Mouse (Mus musculus) cerebellum, postnatal 10 days (tissue): ENCODE data around the gene BC005537.
"Not testable (repeated sequence)": the region's sequence is repeated elsewhere in the genome, so short reads cannot be mapped to it uniquely, and the experiment has no call there.

Source experiments
- DNase-seq, 2 experiments: peaks; one replicate each; pipeline ENCODE4 v3.0.0; 2021; ENCODE audit warnings: mixed read lengths in 2 of 2

Gene BC005537

GRCm38 (mm10) chr13:24801308-24801921, at the start of gene BC005537:
BC005537 (plus strand) TSS chr13:24801657.
- DNase-seq: peak in 1 of 2 experiments; percentile 74

DNA sequence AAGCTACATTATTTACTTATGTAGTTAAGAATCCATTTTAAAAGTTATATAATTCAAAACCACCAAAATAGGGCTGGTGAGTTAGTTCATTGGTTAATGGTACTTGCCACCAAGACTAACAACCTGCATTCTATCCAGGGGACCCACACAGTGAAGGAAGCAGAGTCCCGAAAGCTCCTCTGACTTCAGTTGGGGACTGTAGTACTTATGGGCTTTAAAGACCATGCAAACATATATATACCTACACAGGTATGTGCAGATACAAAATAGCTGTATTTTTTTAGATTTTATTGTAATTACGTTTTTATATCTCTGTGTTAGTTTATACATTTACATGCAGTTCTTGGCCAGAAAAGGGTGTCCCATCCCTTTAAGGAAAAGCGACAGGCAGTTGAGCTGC, 44.7 kb upstream of the BC005537 start:
- no peak for DNase-seq

DNA sequence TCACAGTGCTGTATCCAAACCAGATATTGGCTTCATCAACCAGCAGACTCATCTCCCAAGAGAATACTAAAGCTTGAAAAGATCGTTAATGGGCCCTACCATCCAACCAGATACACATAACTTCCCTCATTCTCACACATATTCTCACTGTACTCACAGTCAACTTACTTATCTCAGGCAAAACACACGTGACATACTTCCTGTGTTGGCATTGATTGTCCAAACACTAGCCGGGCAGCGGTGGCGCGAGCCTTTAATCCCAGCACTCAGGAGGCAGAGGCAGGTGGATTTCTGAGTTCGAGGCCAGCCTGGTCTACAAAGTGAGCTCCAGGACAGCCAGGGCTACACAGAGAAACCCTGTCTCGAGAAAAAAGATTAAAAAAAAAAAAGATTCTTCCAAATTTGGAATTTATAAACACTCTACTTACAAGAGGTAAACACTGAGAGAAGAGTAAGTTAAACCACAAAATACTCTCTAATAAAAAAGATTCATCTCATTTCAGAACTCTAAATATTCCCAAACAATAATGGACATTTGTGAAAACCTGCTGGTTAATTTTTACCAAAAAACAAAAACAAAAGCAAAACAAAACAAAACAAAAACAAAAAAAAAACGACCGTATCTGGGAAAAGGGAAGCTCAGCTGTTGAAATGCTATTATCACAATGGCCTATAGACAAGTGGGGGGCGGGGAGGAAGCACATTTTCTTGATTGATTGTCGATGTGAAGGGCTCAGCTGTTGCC, 43.5 kb upstream of the BC005537 start:
- DNase-seq: no peak

DNA sequence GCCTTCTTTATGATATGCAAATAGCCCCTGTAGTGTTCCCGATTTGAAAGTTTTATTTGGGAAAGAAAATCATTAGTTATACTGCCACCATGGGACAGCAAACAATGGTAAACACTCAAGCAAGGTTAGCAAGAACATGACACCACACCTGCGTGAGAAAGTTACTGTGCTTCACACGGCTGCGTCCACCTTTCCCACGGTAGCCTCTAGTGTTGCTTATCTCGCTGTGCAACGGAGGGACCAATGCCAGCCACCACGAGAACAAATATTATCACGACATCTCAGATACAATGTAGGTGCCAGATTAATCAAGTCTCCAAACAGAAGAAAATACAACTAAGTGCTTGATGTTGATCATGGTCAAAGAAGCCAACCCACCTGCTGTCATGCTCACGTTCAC, 42.0 kb upstream of the BC005537 start:
- DNase-seq: no peak

DNA sequence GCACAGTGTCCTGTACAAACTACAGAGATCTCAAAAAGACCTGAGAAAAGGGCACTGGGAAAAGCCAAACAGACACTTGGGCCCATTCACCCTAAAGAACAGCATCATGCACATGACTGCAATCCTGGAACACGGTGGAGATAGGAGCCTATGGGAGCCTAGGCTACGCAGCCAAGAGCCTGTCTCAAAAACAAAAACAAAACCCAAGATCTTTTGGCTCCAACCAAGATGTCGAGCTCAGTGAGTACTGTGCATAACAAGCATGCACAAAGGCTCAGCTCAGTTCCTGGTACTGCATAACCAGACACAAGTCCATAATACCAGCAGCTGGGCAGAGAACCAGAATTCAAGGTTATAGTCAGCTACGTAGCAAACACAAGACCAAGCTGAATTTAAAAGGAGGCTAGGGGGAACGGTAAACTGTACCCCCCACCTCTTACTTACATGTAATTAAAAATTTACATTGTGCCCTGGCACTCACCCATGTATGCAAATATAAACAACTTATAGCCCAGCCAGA, 41.0 kb upstream of the BC005537 start:
- no peak for DNase-seq

DNA sequence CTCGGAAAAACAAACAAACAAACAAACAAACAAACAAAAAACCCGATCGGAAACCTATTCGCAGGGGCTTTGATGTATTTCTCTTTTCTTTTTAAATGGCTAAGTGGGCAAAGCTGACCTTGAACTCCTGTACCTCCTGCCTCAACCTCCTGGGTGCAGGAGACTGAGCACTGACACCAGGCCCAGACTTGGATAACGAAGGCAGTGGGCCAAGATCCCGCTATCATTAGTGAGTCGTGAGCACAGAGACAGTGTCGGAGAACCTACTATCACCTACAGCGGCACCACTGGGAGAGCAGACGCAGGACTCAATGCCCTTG, 40.4 kb upstream of the BC005537 start:
- no peak for DNase-seq

- peak; percentile 93 for DNase-seq
Observed at GRCm38 (mm10) chr13:24761403-24762227, 39.8 kb upstream of the BC005537 start, which contains the start of gene Gmnn. Gmnn (minus strand) TSS chr13:24761923.

DNA sequence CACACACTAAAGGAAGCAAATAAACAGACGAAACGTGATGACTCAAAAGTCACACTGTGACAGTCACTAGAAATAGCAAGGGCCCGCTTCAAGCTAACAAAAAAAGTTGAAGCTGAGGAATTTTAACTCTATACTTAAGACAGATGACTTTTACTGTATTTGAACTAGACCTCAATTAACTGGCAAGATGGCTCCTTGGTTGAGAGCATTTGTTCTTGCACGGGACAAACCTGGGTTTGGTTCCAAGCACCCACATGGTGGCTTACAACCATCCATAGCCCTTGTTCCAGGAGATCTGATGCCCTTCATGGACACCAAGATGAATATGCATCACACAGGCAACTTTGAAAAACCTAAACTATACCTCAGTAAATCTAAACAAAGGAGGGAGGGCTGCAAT, 39.2 kb upstream of the BC005537 start:
- no peak for DNase-seq

DNA sequence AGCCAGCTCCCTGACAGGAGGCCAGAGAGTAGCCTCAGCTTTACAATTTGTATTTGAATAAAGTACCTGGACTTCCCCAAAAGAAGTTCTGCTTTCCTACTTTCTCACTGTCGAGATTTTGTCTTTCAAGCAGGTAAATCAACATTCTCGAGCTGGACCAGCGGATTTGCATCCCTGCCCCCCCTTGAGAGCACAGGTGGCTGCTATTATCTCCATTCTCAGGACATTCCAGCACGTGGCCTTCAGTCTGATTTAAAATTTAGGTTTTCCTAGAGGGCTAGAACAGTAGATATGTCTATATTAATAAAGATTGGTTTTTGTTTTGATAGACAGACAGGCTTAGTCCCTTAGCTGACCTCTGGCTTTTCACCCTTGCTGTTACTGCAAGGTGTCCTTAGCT, 33.6 kb upstream of the BC005537 start:
- DNase-seq: not testable (repeated sequence)

GRCm38 (mm10) chr13:24771482-24771881, 30.0 kb upstream of the BC005537 start:
- DNase-seq: not testable (repeated sequence)

GRCm38 (mm10) chr13:24776146-24776844, 25.2 kb upstream of the BC005537 start:
- DNase-seq: peak; percentile 71 to 87

- no peak for DNase-seq
Observed at GRCm38 (mm10) chr13:24778026-24778425, 23.4 kb upstream of the BC005537 start.

GRCm38 (mm10) chr13:24778706-24779380, 22.6 kb upstream of the BC005537 start:
- no peak for DNase-seq

DNA sequence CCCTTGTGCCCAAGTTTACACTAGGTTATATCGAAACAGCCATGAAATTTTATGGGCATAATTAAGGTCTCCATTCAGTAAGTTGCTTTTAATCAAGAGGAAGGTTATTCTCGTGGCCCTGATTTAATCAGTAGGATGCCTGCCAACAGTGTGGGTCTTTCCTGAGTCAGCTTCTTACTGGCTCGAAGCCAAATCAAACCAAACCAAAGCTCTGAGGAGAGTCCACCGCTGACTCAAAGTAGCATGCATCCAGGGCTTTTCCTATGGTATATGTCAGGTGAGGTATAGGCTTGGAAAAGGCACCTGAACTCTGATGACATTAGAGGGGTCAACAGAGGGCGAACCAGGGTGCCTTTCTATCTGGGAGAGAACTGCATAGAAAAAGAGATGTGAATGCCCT, 19.5 kb upstream of the BC005537 start:
- peak in 1 of 2 experiments; percentile 34 for DNase-seq

GRCm38 (mm10) chr13:24786014-24786490, 15.4 kb upstream of the BC005537 start:
- DNase-seq: peak; percentile 62 to 68

GRCm38 (mm10) chr13:24787477-24787876, 14.0 kb upstream of the BC005537 start:
- DNase-seq: no peak

DNA sequence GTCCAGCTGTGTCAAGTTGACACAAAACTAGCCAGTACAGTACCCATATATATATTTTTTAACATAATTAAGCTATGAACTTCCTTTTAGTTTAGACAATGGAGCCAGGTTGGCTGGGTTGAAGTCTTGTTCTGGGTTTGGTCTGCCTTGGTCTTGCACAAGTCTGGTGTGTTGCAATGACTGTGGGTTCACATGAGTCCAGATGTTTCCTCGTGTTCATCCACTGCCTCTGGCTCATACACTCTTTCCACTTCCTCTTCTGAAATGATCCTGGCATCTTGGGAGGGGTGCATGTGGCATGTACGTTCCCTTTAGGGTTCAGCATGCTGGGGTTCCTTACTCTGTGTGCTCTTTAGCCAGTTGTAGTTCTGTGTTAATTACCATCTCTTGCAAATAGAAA, 10.1 kb upstream of the BC005537 start:
- no peak for DNase-seq

DNA sequence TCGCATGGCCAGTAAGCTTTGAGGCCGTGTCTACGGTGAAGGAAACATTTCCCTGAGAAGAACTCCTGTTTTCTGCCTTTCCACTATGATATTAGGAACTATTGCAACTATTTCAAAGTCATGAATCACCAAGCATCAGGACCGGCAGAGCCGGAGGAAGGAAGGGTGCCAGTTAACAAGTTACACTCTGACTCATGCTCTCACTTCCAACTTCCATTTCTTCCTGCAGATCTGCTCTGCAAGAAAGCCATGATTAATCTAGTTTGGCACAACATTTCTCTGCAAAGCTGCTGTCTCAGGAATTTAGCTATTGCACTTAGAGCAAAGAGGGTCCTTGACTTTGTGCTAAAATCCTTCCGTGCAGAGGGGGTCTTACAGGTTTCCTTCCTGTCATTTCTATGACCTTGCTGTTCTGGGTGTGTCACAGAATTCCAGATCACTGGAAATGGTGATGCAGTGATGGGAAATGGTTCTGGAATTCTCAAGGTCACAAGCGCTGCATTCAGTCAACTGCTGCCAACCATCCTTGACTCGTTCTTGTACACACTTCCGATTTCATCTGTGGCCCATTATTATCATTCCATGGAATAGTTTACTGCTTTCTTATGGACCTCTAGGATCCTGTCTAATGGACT, 8.9 kb upstream of the BC005537 start:
- no peak for DNase-seq

- DNase-seq: no peak
Observed at GRCm38 (mm10) chr13:24798686-24799085, 2.8 kb upstream of the BC005537 start.

GRCm38 (mm10) chr13:24799378-24799777, 2.1 kb upstream of the BC005537 start:
- no peak for DNase-seq

DNA sequence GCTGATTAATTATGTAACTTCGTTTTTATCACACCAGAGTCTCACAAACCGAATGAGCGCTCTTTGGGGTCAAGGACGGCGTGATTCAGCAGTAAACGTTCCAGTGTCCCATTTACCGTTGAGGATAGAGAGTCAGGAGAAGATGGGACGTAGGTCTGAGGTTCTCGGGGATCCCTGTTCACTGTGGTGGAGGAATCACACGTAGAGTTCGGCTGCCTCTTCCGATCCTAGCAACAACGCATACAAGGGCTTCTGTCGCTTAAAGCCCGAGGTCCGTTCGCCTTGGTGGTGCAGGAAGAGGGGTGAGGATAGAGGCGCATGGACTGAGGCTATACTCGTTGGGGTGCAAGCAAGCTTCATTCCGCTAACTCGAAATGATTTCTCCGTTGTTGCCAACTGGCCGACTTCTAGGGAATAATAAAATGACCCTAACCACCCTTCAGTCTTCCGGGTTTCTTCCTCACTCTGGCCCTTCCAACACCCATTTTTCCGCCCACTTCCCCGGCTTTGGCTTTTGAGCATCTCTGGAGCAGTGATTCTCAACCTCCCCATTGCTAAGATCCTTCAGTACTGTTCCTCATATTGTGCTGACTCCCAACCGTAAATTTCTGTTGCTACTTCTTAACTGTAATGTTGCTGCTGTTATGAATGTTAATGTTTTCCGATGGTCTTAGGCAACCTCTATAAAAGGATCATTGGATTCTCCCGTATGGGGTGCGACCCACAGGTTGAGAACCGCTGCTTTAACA, 1.4 kb upstream of the BC005537 start:
- DNase-seq: peak; percentile 55 to 64
